Mouse (Mus musculus) G1E-ER4 (cell line): Measurements from ENCODE around the gene Supt3. TPM values are rescaled to one million over a fixed set of nuclear protein-coding genes. Genes with fewer than 3 reads are reported as not detected.

Experiments used
- GATA1 ChIP-seq: IDR thresholded peaks from one replicate; pipeline ENCODE4 v1.8.0; 2012; ENCODE audit warnings: low read length, inconsistent platforms
- polyA plus RNA-seq: library from polyadenylated mRNA; stranded (reverse); fragments of >175 nt; gene quantifications from 2 replicates; pipeline ENCODE4 v1.2.3, GENCODE M21; 2012

Gene Supt3
- polyA plus RNA-seq, 1 experiment: 10.9 TPM

- no peak for TF ChIP-seq GATA1
Measured at GRCm38 (mm10) chr17:45057780-45058179, 280.8 kb downstream of the Supt3 start.

GRCm38 (mm10) chr17:45058566-45059363 lies 281.8 kb downstream of the Supt3 start:
- no peak for TF ChIP-seq GATA1

GRCm38 (mm10) chr17:45063776-45064175 lies 286.8 kb downstream of the Supt3 start:
- TF ChIP-seq GATA1: no peak

- TF ChIP-seq GATA1: no peak
Measured at GRCm38 (mm10) chr17:45065465-45065864, 288.5 kb downstream of the Supt3 start.

GRCm38 (mm10) chr17:45067441-45067840 lies 290.5 kb downstream of the Supt3 start:
- no peak for TF ChIP-seq GATA1

- no peak for TF ChIP-seq GATA1
Measured at GRCm38 (mm10) chr17:45068321-45068720, 291.4 kb downstream of the Supt3 start.

- TF ChIP-seq GATA1: no peak
Measured at GRCm38 (mm10) chr17:45072495-45073347, 295.8 kb downstream of the Supt3 start.

- TF ChIP-seq GATA1: no peak
Measured at GRCm38 (mm10) chr17:45073348-45073634, 296.3 kb downstream of the Supt3 start.

GRCm38 (mm10) chr17:45073779-45074178 lies 296.8 kb downstream of the Supt3 start:
- no peak for TF ChIP-seq GATA1

GRCm38 (mm10) chr17:45076951-45077350 lies 300.0 kb downstream of the Supt3 start:
- no peak for TF ChIP-seq GATA1

- TF ChIP-seq GATA1: no peak
Measured at GRCm38 (mm10) chr17:45077921-45078640, 301.1 kb downstream of the Supt3 start.

GRCm38 (mm10) chr17:45081521-45081920 lies 304.6 kb downstream of the Supt3 start:
- no peak for TF ChIP-seq GATA1

GRCm38 (mm10) chr17:45081955-45082475 lies 305.1 kb downstream of the Supt3 start:
- TF ChIP-seq GATA1: no peak

- TF ChIP-seq GATA1: no peak
Measured at GRCm38 (mm10) chr17:45086361-45086760, 309.4 kb downstream of the Supt3 start.

- TF ChIP-seq GATA1: no peak
Measured at GRCm38 (mm10) chr17:45087022-45087421, 310.1 kb downstream of the Supt3 start.

GRCm38 (mm10) chr17:45101064-45101463 lies 324.1 kb downstream of the Supt3 start:
- no peak for TF ChIP-seq GATA1
